Mouse (Mus musculus): ENCODE results near the gene Pdia3. TPM values are rescaled to one million over a fixed set of nuclear protein-coding genes. Genes with fewer than 3 reads are reported as not detected.

The Pdia3 gene
- polyA plus RNA-seq, 2 experiments: 95.7 to 188 TPM

GRCm38 (mm10) chr2:121447006-121447405, 33.4 kb downstream of the Pdia3 start:
- ATAC-seq (ENCODE audit: insufficient read depth): no peak
- H3K36me3 ChIP-seq (replicated peaks; ENCODE audit: control insufficient read depth, insufficient read depth, low read depth): peaks cover 4% of the 10 kb centered on the region
- 42% methylated on average over 3 of the region's 3 CpGs for WGBS (ENCODE audit: insufficient replicate concordance)
- H3K4me2 ChIP-seq (ENCODE audit: low read depth): no peak overlapping the region
- no peak overlapping the region for H3K4me3 ChIP-seq (ENCODE audit: insufficient read depth in 1 of 2, low read depth in 2 of 2, low read length in 2 of 2)
- no peak overlapping the region for H3K9ac ChIP-seq (replicated peaks)
- H3K9me3 ChIP-seq (ENCODE audit: control insufficient read depth, low read length): no peaks in the 10 kb centered on the region
- no peak for DNase-seq (ENCODE audit: low read depth in 3 of 3, low spot score in 3 of 3)
- TF ChIP-seq EP300 (IDR thresholded peaks at IDR 0.05; ENCODE audit: low read depth) (no peak), CTCF (IDR thresholded peaks at IDR 0.05; ENCODE audit: low read depth) (no peak)
- H3K4me1 ChIP-seq (replicated peaks; ENCODE audit: control insufficient read depth in 2 of 2, insufficient read depth in 2 of 2, low read length in 1 of 2): peaks cover 14 to 21% of the 10 kb centered on the region in 2 experiments
- peaks cover 1% of the 10 kb centered on the region for H3K27me3 ChIP-seq (ENCODE audit: control insufficient read depth, insufficient read depth, low read length)
- H3K27ac ChIP-seq: no peak overlapping the region

DNA sequence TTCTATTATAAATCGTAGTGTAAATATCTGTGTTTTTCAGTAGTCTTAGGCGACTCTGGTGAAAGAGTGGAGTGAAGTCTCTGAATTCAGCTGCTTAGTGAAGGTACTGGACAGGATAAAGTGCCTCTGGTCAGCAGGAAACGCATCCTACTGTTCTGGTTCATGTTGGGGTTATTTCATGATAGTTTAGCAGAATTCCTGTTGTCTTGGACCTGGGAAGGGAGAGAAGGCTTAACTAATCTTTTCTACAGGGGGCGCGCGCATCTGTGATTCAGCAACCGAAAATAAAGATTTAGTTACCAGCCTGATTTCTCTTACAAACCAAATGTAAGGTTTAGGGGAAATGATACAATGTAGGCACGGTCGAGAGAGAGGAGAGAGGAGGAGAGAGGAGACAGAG, 34.6 kb downstream of the Pdia3 start:
- DNase-seq (ENCODE audit: low read depth in 3 of 3, low spot score in 3 of 3) (no peak), ATAC-seq (ENCODE audit: insufficient read depth) (no peak)
- H3K4me2 ChIP-seq (ENCODE audit: low read depth): peak overlapping the region; percentile 98
- H3K9me3 ChIP-seq (ENCODE audit: control insufficient read depth, low read length): no peaks in the 10 kb centered on the region
- no peaks in the 10 kb centered on the region for H3K27me3 ChIP-seq (ENCODE audit: control insufficient read depth, insufficient read depth, low read length)
- peak overlapping the region; percentile 72 to 96; a peak in 3 of 4 replicates for H3K4me3 ChIP-seq (ENCODE audit: insufficient read depth in 1 of 2, low read depth in 2 of 2, low read length in 2 of 2)
- peak overlapping the region; percentile 84 for H3K27ac ChIP-seq
- TF ChIP-seq CTCF (IDR thresholded peaks at IDR 0.05; ENCODE audit: low read depth): no peak
- TF ChIP-seq EP300 (IDR thresholded peaks at IDR 0.05; ENCODE audit: low read depth): no peak
- WGBS (ENCODE audit: insufficient replicate concordance): 15% methylated on average over 9 of the region's 9 CpGs
- peak overlapping the region; percentile 75 for H3K9ac ChIP-seq (replicated peaks)
- H3K36me3 ChIP-seq (replicated peaks; ENCODE audit: control insufficient read depth, insufficient read depth, low read depth): peaks cover 14% of the 10 kb centered on the region
- peaks cover 9 to 16% of the 10 kb centered on the region in 2 experiments for H3K4me1 ChIP-seq (replicated peaks; ENCODE audit: control insufficient read depth in 2 of 2, insufficient read depth in 2 of 2, low read length in 1 of 2)

DNA sequence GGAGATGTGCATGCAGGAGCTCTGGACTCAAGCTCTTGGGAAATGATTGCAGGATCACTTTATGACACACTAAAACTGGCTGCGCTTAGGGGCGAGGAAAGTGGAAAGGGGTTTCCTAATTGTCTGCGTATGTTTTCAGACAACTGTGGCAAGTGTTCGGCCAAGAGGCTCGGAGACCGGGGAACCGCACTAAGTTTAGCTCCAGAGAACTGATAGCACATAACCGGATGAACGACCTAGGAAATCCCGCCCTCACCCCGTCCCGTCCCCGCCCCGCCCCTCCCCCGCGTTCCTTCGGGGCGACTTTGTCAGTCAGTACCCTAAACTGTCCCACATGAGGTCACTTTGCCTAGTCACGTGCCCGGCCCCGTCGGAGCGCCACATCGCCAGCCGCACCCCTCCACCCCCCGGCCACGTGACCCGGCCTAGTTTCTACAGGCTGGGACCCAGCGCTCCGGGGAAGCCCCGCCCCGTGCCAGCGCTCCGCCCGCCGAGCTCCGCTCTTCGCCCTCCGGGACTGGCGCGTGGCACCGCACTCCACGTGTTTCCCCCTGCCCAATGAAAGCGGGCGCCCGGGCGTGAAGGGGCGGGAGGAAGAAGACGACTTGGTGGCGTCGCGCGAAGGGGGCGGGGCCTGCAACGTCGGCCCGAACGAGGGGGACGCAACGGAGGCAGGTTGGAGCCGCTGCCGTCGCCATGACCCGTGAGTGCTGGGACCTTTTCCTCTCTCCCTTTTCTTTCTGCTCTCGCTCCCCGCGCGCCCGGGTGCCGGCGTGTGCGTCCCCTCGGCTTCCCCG, 35.4 kb downstream of the Pdia3 start, which contains the start of gene Serf2:
TSS of gene Serf2 (plus strand) at position 457 of the 797 bp plus-strand sequence.
- no peaks in the 10 kb centered on the region for H3K9me3 ChIP-seq (ENCODE audit: control insufficient read depth, low read length)
- peak within 1 kb of the TSS; percentile 100 for H3K9ac ChIP-seq (replicated peaks)
- peak within 1 kb of the TSS; percentile 98 for H3K4me2 ChIP-seq (ENCODE audit: low read depth)
- DNase-seq (ENCODE audit: low read depth in 3 of 3, low spot score in 3 of 3) (peak; percentile 97 to 98 (median 98)), ATAC-seq (ENCODE audit: insufficient read depth) (peak; percentile 98)
- H3K4me1 ChIP-seq (replicated peaks; ENCODE audit: control insufficient read depth in 2 of 2, insufficient read depth in 2 of 2, low read length in 1 of 2): peaks cover 9 to 16% of the 10 kb centered on the region in 2 experiments
- WGBS (ENCODE audit: insufficient replicate concordance): under 1% methylated on average over 68 of the region's 74 CpGs
- H3K27ac ChIP-seq: peak within 1 kb of the TSS; percentile 84
- H3K27me3 ChIP-seq (ENCODE audit: control insufficient read depth, insufficient read depth, low read length): no peaks in the 10 kb centered on the region
- H3K4me3 ChIP-seq (ENCODE audit: insufficient read depth in 1 of 2, low read depth in 2 of 2, low read length in 2 of 2): peak within 1 kb of the TSS; percentile 87 to 96
- TF ChIP-seq EP300 (IDR thresholded peaks at IDR 0.05; ENCODE audit: low read depth) (no peak), CTCF (IDR thresholded peaks at IDR 0.05; ENCODE audit: low read depth) (no peak)
- peaks cover 15% of the 10 kb centered on the region for H3K36me3 ChIP-seq (replicated peaks; ENCODE audit: control insufficient read depth, insufficient read depth, low read depth)

- peak overlapping the region; percentile 100 for H3K9ac ChIP-seq (replicated peaks)
- H3K9me3 ChIP-seq (ENCODE audit: control insufficient read depth, low read length): no peaks in the 10 kb centered on the region
- peak overlapping the region; percentile 87 to 96 for H3K4me3 ChIP-seq (ENCODE audit: insufficient read depth in 1 of 2, low read depth in 2 of 2, low read length in 2 of 2)
- TF ChIP-seq CTCF (IDR thresholded peaks at IDR 0.05; ENCODE audit: low read depth) (no peak), EP300 (IDR thresholded peaks at IDR 0.05; ENCODE audit: low read depth) (no peak)
- WGBS (ENCODE audit: insufficient replicate concordance): under 1% methylated on average over 53 of the region's 54 CpGs
- peak overlapping the region; percentile 98 for H3K4me2 ChIP-seq (ENCODE audit: low read depth)
- no peak for DNase-seq (ENCODE audit: low read depth in 3 of 3, low spot score in 3 of 3)
- H3K27me3 ChIP-seq (ENCODE audit: control insufficient read depth, insufficient read depth, low read length): no peaks in the 10 kb centered on the region
- peaks cover 9 to 16% of the 10 kb centered on the region in 2 experiments for H3K4me1 ChIP-seq (replicated peaks; ENCODE audit: control insufficient read depth in 2 of 2, insufficient read depth in 2 of 2, low read length in 1 of 2)
- ATAC-seq (ENCODE audit: insufficient read depth): peak; percentile 27
- H3K27ac ChIP-seq: peak overlapping the region; percentile 81
- H3K36me3 ChIP-seq (replicated peaks; ENCODE audit: control insufficient read depth, insufficient read depth, low read depth): peaks cover 15% of the 10 kb centered on the region
Observed at GRCm38 (mm10) chr2:121449545-121450011, 36.0 kb downstream of the Pdia3 start.

GRCm38 (mm10) chr2:121450093-121450492, 36.5 kb downstream of the Pdia3 start:
- 2% methylated on average over 7 of the region's 7 CpGs for WGBS (ENCODE audit: insufficient replicate concordance)
- no peak for DNase-seq (ENCODE audit: low read depth in 3 of 3, low spot score in 3 of 3)
- TF ChIP-seq CTCF (IDR thresholded peaks at IDR 0.05; ENCODE audit: low read depth) (no peak), EP300 (IDR thresholded peaks at IDR 0.05; ENCODE audit: low read depth) (no peak)

More at GRCm38 (mm10) chr2:121450093-121450492, 36.5 kb downstream of the Pdia3 start:
- peak overlapping the region; percentile 98 for H3K4me2 ChIP-seq (ENCODE audit: low read depth)
- H3K36me3 ChIP-seq (replicated peaks; ENCODE audit: control insufficient read depth, insufficient read depth, low read depth): peaks cover 15% of the 10 kb centered on the region
- H3K9ac ChIP-seq (replicated peaks): peak overlapping the region; percentile 100
- no peak for ATAC-seq (ENCODE audit: insufficient read depth)
- H3K27ac ChIP-seq: peak overlapping the region; percentile 81
- peaks cover 9 to 16% of the 10 kb centered on the region in 2 experiments for H3K4me1 ChIP-seq (replicated peaks; ENCODE audit: control insufficient read depth in 2 of 2, insufficient read depth in 2 of 2, low read length in 1 of 2)
- no peaks in the 10 kb centered on the region for H3K9me3 ChIP-seq (ENCODE audit: control insufficient read depth, low read length)
- H3K27me3 ChIP-seq (ENCODE audit: control insufficient read depth, insufficient read depth, low read length): no peaks in the 10 kb centered on the region
- peak overlapping the region; percentile 87 to 96 for H3K4me3 ChIP-seq (ENCODE audit: insufficient read depth in 1 of 2, low read depth in 2 of 2, low read length in 2 of 2)

All from liver, embryonic 14.5 days (tissue).